Mouse (Mus musculus) erythroblast, embryonic 14.5 days (primary cell): Measurements from ENCODE around the gene Thap4.

ENCODE experiments used
- GATA1 ChIP-seq: IDR thresholded peaks from 2 replicates; pipeline ENCODE4 v1.6.1; 2012; ENCODE audit warnings: low read length, inconsistent platforms, mixed read lengths
- TAL1 ChIP-seq: IDR thresholded peaks from 3 replicates; pipeline ENCODE4 v1.6.1; 2012; ENCODE audit warnings: low read length, inconsistent platforms, mixed read lengths

- TF ChIP-seq GATA1 (no peak), TAL1 (no peak)
Measured at GRCm38 (mm10) chr1:93686245-93686960, 68.3 kb downstream of the Thap4 start.
